Mouse (Mus musculus) left cerebral cortex, postnatal 25 days (tissue): ENCODE measurements around the gene Rmi2. TPM values are rescaled to one million over a fixed set of nuclear protein-coding genes. Genes with fewer than 3 reads are reported as not detected.
"Not testable (repeated sequence)": the region's sequence is repeated elsewhere in the genome, so short reads cannot be mapped to it uniquely, and the experiment has no call there.

Source experiments
- DNase-seq, 2 experiments: peaks; one replicate each; pipeline ENCODE4 v3.0.0; 2022; ENCODE audit warnings: low spot score in 2 of 2, mixed read lengths in 1 of 2
- intact Hi-C: fragments of 180-260 bp; cut with DNase I; formaldehyde crosslinking; loops from one replicate; pipeline ENCODE4 v1.15.1; 2025
- total RNA-seq, 2 experiments: library from RNA; stranded (reverse); gene quantifications; 2 replicates each; pipeline ENCODE4 v1.2.3; 2021

Gene Rmi2
- total RNA-seq, 2 experiments from 2014 or later = 0.09 to 0.55 TPM

DNA sequence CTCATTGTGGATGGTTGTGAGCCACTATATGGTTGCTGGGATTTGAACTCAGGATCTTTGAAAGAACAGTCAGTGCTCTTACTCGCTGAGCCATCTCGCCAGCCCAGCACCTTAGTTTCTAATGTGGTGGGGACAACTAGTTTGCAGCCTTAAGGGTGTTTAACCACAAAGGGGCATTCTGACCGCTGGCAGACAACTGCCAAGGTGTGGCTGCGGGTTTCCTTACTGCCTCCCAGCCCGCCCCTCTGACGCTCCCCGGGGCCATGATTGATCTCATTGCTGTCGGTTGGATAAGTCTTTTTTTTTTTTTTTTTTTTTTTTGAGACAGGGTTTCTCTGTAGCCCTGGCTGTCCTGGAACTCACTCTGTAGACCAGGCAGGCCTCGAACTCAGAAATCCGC, 17.4 kb downstream of the Rmi2 start:
- intact Hi-C loops, DNase-seq: not testable (repeated sequence)

DNA sequence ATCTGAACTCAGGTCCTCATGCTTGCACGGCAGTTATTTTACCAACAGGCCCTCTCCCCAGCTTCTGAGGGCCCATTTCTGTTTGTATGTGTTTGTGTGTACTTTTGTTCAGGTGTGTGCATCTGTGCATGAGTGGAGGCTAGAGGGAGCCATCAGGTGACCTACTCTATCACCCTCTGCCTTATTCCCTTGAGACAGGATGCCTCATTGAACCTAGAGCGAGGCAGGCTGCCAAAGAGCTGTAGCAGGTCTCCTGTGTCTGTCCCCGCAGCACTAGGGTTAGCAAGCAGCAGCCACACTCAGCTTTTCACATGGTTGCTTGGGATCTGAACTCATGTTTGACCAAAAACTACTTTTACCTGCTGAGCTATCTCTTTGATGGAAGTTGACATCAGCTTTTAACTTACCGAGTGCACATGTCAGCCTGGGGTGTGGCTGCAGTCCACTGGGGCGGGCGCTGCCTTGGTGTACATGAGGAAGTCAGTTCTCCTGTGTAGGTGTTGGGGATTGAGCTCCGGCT, 24.9 kb downstream of the Rmi2 start:
- DNase-seq = no peak
- intact Hi-C loops = no loop called here

DNA sequence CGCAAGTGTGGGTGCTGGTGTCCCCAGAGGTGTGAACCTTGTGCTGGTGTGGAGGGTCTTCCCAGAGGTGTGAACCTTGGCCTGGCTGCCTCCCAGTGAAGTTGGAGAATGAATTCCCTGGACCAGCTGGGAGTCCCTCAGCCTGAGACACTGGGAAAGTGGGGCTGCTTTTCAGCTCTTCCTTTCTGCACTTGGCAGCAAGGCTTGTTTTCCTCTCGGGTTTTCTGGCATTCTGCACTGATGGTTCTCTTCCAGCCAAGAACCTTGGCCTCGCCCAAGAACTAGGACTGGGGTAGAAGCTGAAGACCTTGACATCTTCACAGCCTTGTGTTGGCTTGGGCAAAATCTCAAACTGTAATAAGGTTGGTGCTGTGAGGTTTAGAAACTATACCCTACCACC, 26.5 kb downstream of the Rmi2 start:
- peak in 1 of 2 experiments; percentile 18 for DNase-seq
- intact Hi-C loops = no loop called here

DNA sequence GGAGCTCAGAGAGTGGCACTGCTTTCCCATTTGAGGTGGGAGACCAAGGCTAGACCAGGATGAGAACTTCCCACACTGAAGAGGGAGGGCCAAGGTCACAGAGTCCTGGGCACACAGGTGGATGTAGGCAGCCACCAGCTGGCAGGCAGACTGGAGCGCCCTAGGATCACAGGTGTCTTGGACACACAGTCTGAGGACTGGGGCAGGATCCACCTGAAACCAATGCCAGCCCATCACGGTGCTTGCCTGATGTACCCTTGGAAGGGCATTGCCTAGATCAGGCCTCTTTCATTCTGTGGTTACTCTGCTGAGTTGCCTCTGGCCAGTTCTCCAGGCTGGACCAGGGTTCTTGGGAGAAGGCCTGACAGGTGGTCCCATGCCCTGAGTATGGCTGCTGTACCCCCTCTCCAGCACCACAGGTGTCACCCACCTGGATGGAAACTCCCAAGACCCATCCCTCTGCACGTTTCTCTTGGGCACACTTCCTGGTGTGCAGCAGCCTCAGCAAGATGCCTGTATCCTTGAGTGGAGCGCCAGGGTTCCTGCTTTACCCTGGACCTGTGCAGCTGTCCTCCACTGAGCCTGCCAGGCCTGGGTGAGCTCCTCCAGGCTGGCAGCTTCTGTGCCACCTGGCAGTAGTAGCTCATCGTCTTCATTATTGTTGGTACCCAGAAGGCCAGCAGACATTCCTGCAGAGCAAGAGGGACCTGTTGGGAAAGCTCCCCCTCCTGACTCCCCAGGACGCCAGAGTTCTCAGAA, 30.2 kb downstream of the Rmi2 start:
- intact Hi-C loops = no loop called here
- DNase-seq = no peak

DNA sequence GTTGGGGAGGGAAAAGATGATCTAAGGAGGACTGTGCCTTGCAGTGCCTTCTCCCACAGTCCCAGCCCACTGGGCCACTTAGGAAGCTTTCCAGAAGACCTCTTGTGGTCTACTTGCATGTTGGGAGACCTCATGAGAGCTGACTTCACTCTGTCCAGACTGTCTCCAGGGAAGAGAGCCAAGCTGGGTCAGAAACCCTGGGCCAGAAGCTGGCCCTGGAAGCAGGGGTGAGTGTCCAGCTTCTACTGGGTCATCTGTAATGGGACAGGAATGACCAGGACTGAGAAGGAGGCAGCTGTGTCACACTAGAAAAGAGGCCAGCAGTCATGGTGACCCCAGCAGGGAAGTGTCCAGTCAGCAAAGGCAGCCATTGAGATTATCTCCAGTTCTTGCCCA, 30.7 kb downstream of the Rmi2 start:
- no peak for DNase-seq
- intact Hi-C loops = no loop called here

DNA sequence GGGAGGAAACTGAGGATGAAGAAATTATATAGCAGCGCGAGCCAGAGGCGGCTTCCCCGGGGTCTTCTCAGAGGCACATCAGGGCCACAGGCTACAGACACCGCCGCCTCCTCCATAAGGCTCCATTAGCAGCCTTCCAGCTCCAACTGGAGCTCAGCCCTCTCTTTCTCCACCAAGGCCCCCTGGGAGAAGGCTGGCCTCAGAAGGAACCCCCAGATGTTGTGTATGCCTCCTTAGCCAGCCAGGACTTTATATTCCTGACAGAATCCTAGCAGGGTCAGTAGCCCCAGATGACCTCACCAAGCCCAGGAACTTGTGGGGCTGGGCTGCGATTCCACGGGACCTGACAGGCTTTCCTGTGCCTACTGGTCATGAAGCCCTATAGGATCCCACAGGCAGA, 32.0 kb downstream of the Rmi2 start:
- intact Hi-C loops = no loop called here

DNA sequence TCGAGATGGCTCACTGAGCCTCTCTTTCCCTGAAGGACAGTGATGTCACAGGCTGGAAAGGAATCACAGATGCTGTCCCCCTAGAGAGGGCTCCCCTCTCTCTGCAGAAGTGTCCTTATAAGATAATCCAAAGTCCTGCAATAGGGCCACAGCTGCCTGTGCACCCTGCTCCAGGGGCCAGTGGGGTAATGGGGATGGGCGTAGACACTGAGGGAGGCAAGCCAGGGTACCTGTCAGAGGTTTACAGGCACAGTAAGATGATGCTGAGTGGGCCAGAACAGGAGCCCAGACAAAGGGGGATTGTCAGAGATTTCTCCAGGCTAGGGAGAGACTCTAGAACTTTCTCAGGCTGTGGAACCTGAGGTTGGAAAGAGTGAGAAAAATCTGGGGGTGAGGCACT, 32.6 kb downstream of the Rmi2 start:
- intact Hi-C loops = no loop called here
- DNase-seq = no peak

More for the DNA sequence above, 32.0 kb downstream of the Rmi2 start:
- no peak for DNase-seq

DNA sequence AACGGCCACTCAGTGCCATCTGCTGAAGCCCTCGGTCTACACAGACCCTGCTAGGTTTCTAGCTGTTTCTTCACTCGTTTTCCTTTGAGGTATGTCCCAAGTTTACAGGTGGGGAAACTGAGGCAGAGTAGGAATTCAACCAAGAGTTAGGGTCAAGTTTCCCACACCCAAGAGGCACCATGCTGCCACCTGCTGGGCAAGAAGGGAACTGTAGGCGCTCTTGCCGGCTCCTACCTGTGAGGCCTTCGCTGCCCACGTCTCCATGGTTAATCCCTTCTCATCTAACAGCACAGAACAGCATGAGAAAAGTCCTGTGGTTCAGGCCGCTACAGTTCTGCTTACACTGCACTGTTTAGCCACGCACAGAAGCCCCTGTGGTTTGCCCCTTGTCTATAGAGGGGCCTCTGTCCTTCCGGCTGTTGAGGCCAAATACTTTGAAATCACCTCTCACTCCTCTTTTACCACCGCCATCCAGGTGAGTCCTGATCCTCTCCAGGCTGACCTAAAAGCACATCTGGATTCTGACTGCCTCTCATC, 33.1 kb downstream of the Rmi2 start:
- intact Hi-C loops = loop anchor here (2.0 kb wide), 1 partner anchor 295 kb away; no protein-coding TSS in a partner anchor
- peak; percentile 45 to 55 for DNase-seq

DNA sequence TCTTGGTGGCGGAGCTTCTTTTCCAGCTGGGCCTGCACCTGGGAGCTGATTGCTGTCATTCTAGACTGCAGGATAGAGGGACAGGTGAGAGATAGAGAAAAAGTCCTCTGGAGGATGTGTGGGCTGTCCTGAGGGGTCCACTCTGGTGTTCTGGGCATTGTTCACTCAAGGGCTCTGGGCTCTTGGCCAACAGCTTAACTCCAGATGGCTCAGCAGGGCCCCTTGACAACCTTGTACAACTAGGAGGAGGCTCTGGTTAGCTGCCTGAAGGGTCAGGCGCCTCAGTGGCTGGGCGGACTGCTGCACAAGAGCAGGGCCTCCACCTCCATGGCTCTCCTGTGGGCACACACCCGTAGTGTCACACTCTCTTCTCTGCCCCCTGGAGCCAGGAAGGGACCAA, 36.1 kb downstream of the Rmi2 start:
- no peak for DNase-seq
- intact Hi-C loops = loop anchor here (5.0 kb wide), 1 partner anchor 306 kb away; the partner anchor contains the start of gene Zc3h7a

DNA sequence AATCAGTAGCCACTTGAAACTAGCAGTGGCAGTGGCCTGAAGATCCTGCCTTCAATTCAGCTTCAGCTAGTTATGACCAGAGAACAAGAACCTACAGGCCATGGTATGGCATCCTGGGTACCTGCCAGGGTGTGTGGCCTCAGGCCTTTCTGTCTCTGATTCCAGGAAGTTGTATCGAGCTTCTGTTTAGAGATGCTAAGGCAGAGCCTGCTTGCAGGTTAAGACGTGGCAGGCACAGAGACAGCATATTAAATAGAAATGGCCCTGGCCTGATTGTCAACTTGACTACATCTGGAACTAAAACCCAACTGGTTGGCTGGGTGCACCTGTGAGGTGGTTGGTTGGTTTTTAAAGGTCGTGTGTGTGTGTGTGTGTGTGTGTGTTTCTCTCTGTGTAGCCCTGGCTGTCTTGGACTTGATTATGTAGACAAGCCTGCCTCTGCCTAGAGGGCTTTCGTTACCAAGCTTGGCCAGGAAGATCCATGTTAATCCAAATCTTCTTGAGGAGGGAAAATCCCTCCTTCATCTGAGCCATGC, 38.0 kb downstream of the Rmi2 start:
- intact Hi-C loops = loop anchor here (1.0 to 5.0 kb wide), 3 partner anchors 161 to 304 kb away; partner anchors contain the start of gene Zc3h7a
- no peak for DNase-seq

DNA sequence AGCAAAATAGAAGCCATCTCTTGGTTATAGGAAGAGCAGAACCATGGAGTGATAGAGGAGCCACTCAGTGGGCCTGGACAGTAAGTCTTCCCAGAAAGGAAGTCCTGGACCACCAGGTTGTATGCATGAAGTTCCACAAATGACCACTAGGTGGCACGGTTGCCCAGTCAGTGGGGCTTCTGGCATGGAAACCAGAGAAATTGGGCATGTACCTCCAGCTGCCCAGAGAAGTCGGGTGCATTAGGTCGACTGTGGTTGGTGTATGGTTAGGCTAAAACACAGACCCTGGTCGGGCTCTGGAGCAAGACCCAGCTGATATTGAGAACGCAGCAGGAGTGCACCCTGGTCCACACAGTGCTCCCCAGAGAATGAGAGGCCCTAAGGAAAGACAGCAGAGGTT, 38.8 kb downstream of the Rmi2 start:
- DNase-seq = peak; percentile 79 to 80
- intact Hi-C loops = loop anchor here (1.0 to 5.0 kb wide), 3 partner anchors 161 to 304 kb away; partner anchors contain the start of gene Zc3h7a

DNA sequence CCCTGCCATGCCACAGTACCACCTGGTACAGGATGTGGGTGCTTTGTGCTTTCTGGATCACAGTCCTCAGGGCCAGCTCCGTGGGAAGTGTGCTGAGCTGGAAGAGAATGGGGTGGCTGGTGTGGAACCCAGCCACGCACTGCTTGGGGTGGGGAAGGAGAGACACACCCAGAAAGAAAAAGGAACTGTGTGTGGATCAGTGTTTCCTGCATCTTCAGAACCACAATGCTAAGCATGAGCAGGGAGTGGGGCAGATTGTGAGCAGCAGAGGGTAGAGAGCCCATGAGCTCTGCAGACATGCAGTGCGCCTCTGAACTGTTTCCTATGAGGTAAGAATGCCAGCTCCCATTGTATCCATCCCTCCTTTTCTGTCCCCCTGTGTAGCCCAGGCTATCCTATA, 43.4 kb downstream of the Rmi2 start:
- no peak for DNase-seq
- intact Hi-C loops = no loop called here

DNA sequence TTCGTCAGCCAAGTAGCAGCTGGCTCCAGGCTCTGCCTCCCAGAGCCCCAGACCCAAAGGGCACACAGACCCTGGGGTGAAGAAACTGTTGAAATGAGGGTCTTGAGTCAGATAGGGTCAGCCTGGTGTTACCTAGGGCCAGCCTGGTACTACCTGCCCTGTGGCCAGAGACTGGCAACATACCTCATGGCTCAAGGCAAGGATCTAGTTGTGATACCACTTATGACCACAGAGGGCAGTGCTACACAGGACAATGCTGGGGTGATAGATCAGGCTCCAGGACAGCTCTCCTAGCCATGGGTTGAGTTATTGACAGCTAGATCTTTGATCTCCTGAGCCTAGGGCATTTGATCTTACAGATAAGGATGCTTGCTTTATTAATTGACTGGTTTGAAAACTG, 44.6 kb downstream of the Rmi2 start:
- peak; percentile 51 to 66 for DNase-seq
- intact Hi-C loops = loop anchor here (1.0 kb wide), 1 partner anchor 155 kb away; no protein-coding TSS in a partner anchor

DNA sequence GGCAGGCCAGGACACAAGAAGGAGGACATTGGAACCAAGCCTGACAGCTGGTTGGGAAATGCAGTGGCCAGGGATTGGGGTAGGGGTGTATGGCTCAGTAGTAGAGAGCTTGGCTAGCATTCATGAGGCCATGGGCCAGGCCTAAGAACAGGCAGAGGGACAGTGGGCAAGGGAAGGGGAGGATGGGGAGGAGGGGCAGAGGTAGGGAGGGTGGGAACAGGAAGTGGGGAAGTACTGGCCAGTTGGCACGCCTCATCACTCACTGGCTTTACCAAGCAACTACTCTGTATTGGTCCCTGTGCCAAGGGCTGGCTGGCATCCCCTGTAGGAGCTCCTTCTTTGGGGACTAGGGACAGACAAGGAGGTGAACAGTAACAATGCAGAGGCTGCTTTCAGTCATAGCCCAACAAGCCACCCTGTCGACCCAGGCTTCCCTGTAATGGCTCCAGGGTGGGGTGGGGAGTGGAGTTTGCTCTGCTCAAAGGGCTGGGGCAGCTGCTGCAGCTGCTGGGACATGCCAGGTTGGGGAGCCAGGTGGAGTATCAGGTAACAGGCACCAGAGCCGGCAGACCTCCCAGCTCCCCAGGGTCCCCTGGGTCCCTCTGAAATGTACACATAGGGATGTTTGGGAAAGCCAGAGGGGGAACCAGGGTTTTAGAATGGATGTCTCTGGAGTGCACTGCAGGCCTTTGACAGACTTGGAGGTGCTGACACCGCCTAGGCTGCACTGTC, 46.5 kb downstream of the Rmi2 start:
- intact Hi-C loops = no loop called here
- no peak for DNase-seq

DNA sequence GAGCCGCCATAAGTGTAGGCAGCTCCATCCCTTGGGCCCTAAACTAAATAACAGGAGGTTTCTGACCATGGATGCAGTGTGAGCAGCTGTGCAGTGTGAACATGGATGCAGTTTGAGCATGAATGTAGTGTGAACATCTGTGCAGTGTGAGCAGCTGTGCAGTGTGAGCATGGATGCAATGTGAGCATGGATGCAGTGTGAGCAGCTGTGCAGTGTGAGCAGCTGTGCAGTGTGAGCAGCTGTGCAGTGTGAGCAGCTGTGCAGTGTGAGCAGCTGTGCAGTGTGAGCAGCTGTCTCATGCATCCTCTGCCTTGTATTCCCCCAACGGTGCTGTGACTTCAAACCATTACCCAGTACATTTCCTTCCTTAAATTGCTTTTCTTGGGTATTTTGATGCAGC, 52.6 kb downstream of the Rmi2 start:
- DNase-seq = no peak
- intact Hi-C loops = no loop called here

DNA sequence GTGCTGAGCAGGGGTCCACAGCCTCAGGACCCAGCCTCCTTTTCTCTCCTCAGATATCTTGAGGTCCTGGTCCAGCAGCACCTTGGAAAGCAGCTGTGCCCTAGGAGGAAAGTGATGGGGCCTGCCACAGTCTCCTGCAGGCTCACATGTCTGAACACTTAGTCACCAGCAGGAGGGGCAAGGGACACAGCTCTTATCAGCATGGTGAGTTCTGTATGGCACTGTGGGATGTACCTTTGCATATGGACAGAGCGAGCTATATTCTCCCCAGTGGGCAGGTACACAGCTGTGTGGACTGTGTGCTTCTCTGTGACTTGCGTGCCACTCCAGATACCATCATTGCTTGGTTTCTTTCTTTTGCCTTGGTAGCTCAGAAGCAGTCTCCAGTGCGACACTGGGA, 55.5 kb downstream of the Rmi2 start:
- no peak for DNase-seq
- intact Hi-C loops = no loop called here

DNA sequence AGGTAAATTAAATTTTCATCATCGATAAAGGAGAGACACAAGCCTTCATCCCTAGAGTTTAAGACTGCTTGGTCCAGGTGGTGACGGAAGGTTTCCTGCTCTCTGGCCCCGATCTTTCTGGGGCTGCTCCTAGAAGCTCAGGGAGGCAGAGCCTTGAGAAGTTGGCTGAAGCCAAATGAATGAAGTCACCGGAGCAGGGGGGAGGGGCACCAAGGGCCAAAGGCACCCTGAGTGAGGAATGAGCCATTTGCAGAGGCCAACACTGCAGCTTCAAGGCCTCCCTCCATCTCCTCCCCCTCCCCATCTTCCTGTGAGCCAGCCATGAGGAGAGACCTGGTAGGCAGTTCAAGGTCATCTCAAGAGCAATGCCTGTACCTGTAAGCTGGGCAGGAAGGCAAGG, 58.3 kb downstream of the Rmi2 start:
- intact Hi-C loops = no loop called here
- DNase-seq = no peak

DNA sequence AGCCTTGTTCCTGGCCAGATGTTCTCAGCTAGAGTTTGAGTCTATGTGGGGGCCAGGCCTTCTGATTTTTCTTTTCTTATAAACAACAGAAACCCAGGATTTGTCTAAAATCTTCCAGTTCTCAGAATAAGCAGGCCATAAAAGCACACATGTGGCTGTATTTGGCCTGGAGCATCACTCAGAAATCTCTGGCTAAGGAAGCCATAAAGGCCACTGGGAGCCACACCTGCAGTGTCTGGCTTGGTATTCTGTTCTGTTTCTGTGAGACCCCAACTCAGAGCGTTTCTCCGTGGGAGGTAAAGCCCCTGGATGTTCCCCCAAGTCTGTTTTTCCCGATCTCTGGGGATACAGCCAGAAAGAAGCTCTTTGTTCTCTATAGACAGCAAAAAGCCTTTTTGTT, 61.0 kb downstream of the Rmi2 start:
- DNase-seq = no peak
- intact Hi-C loops = no loop called here

DNA sequence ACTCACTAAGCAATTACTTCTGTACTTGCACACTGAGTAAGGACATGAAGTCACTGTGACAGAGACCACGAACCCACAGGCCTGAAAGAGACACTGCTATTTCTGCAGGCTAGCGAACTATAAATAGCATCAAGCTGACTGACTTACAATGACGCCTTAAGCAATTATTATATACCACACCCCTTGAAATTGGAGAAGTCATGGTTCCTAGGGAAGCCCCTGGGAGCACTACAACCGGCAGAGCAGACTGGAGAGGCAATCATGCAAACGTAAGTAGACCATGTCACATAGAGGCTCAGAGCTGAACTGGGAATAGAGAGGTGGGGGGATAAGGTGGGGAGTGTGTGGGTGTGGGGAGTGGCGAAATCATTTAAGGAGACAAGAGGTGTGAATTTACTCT, 62.5 kb downstream of the Rmi2 start:
- intact Hi-C loops = no loop called here
- DNase-seq = no peak

DNA sequence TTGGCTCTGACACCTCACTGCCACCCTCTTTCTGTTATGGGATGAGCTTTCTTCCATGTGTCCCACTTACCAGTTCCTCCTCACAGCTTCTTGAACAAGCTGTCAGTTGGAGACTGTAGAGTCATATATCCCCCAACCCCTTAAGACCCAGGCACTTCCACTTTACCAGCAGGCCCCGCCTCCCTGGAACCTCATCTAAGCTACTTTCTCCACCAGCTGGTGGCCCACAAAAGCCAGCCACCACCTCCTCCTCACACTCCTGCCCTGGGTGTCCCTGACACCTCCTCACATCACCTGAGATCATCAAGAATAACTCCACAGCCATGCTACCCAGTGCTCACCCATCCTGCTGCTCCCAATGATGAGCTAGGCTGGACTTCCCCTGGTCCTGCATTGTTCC, 65.9 kb downstream of the Rmi2 start:
- DNase-seq = no peak
- intact Hi-C loops = no loop called here
